Mouse (Mus musculus) liver, adult 2 months (tissue): ENCODE results near the gene Dhh.

ENCODE experiments used
- CTCF ChIP-seq: fragments of 200-500 bp; IDR thresholded peaks from 2 replicates; pipeline ENCODE4 v1.5.1; 2011; ENCODE audit warnings: low read depth, low read length, control low read depth
- POLR2A ChIP-seq: fragments of 200-500 bp; IDR thresholded peaks from 2 replicates; pipeline ENCODE4 v1.6.1; 2011; ENCODE audit warnings: low read length, control low read depth; ENCODE audit not compliant: insufficient read depth; ENCODE audit errors: extremely low read depth

DNA sequence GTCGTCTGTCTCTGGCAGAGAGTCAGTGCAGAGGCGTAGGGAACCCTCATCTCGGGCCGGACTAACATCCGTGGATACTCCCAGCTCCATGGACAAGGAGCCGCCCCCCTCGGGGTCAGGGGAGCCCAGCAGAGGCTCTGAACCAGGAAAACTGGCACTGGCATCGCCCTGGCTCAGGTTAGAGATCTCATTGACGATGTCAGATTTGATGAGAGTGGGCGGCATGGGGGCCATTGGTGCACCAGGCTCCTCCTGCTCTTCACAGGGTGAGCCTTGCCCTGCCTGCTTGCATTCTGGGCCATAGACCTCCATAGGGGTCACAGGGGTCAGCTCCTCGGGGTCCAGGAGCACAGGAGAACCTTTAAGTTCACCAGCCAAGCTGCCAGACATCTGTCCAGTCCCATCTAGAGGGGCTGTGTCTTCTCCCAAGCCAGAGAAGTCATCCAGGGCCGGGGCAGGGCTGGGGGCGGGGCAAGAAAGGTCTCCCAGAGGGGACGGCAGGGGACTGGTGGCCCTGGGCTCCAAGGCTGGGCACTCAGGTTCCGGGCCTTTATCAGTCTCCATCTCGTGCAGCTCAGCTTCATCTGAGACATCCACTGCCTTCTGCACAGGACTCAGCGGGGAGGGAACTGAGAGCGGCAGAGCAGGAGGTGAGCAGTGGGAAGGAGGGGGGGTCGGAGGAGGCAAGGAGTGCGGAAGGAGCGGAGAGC lies 36.5 kb downstream of the Dhh start:
- TF ChIP-seq CTCF (no peak), POLR2A (no peak)
